ENCODE assay signal across 10 mouse cellular contexts in the genomic region with DNA sequence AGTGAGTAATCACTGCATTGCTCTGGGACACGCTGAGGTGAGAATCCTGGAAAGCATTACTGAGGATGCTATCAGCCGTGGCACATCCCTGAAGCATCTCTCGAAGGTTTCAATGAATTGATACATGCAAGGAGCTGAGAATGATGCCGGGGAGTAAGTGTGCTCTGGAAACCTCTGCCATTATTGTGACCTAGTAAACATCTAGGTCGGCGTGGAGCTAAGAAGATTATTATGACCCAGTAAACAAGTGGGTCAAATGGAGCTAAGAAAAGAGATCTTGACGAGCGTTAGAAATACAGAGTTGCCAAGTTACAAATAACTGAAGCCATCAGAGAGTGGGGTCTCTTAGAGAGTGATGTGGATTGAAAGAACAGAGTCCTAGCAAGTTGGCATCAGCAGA.
"Had no signal": no experiment of that assay in that cellular context is flagged by ENCODE, and none has a peak within 500 bp of the region (broad histone marks: within the 10 kb centered on the region; RNA-seq: fewer than 3 reads in every experiment).

No protein-coding gene starts in this region.

- DNase-seq: liver, embryonic 13.5 days; liver, postnatal 0 days; lung, adult 2 months; lung, postnatal 14 days; lung, postnatal 36 days; right cerebral cortex, postnatal 25 days; right cerebral cortex, postnatal 4 days; spleen, adult 18-20 months; thymus, postnatal 14 days; thymus, postnatal 36 days had no signal
